Mouse (Mus musculus): ENCODE results near the gene Msmp. TPM values are rescaled to one million over a fixed set of nuclear protein-coding genes. Genes with fewer than 3 reads are reported as not detected.
A peak's percentile ranks its signal among the peaks of the same experiment; 100 is the strongest.

Gene Msmp
- polyA plus RNA-seq, 1 experiment from 2014 or later = 1.1 TPM

GRCm38 (mm10) chr4:43561436-43561996, 22.8 kb downstream of the Msmp start:
- Histone ChIP-seq H3K36me3 (ENCODE audit: control insufficient read depth, insufficient read depth, low read length) (0 out of 2 replicates have a peak, but pooled peaks cover 2% of the 10 kb centered on the region), H3K9ac (ENCODE audit: low read depth, low read length) (peak overlapping the region; percentile 95), H3K4me3 (ENCODE audit: low read depth, low read length) (peak overlapping the region; percentile 76), H3K4me1 (replicated peaks; ENCODE audit: control insufficient read depth, insufficient read depth, low read length) (peaks cover 24% of the 10 kb centered on the region), H3K27me3 (ENCODE audit: control insufficient read depth, insufficient read depth, low read length) (no peaks in the 10 kb centered on the region), H3K4me2 (replicated peaks; ENCODE audit: low read depth, low read length) (peak overlapping the region; percentile 72), H3K9me3 (ENCODE audit: control insufficient read depth, low read length) (no peaks in the 10 kb centered on the region), H3K27ac (ENCODE audit: low read depth, low read length) (peak overlapping the region; percentile 95)
- 4% methylated on average over 16 of the region's 16 CpGs for WGBS
- ATAC-seq (ENCODE audit: low FRiP score) = peak; percentile 23
- no peak for DNase-seq (ENCODE audit: low spot score)

GRCm38 (mm10) chr4:43560976-43561375, 23.3 kb downstream of the Msmp start:
- WGBS = 49% methylated on average over 2 of the region's 2 CpGs
- no peaks in the 10 kb centered on the region for H3K9me3 ChIP-seq (ENCODE audit: control insufficient read depth, low read length)
- H3K4me1 ChIP-seq (replicated peaks; ENCODE audit: control insufficient read depth, insufficient read depth, low read length) = peaks cover 24% of the 10 kb centered on the region

DNA sequence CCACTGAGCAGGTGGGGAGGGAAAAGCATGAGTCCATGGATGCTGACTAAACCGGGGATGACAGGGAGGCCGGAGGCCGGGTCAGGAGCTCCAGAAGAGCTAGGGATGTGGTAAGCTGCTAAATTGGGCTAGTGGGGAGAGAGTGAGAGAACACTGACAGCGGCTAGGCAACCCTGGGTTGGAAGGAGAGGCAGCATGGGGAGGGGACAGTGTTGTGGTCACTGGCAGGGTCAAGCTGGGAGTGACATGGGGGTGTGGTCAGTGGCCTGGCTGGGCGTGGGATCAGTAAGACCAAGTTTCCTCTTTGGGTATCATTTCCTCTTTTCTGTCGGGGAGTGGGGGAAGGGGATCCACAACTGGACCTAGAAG, 24.1 kb downstream of the Msmp start:
- peaks cover 24% of the 10 kb centered on the region for H3K4me1 ChIP-seq (replicated peaks; ENCODE audit: control insufficient read depth, insufficient read depth, low read length)
- H3K27me3 ChIP-seq (ENCODE audit: control insufficient read depth, insufficient read depth, low read length) = no peaks in the 10 kb centered on the region
- WGBS = 31% methylated on average over 6 of the region's 6 CpGs
- ATAC-seq (ENCODE audit: low FRiP score) (no peak), DNase-seq (ENCODE audit: low spot score) (no peak)
- H3K36me3 ChIP-seq (ENCODE audit: control insufficient read depth, insufficient read depth, low read length) = peaks cover 2% of the 10 kb centered on the region; the same call in 1 of the 2 replicates
- peak overlapping the region; percentile 72 for H3K4me2 ChIP-seq (replicated peaks; ENCODE audit: low read depth, low read length)
- no peaks in the 10 kb centered on the region for H3K9me3 ChIP-seq (ENCODE audit: control insufficient read depth, low read length)
- no peak overlapping the region for H3K4me3 ChIP-seq (ENCODE audit: low read depth, low read length)
- peak overlapping the region; percentile 16; the same call in 1 of the 2 replicates for H3K9ac ChIP-seq (ENCODE audit: low read depth, low read length)
- H3K27ac ChIP-seq (ENCODE audit: low read depth, low read length) = no peak overlapping the region

More at GRCm38 (mm10) chr4:43560976-43561375, 23.3 kb downstream of the Msmp start:
- no peak overlapping the region for H3K27ac ChIP-seq (ENCODE audit: low read depth, low read length)
- ATAC-seq (ENCODE audit: low FRiP score) (no peak), DNase-seq (ENCODE audit: low spot score) (no peak)
- no peaks in the 10 kb centered on the region for H3K27me3 ChIP-seq (ENCODE audit: control insufficient read depth, insufficient read depth, low read length)
- H3K36me3 ChIP-seq (ENCODE audit: control insufficient read depth, insufficient read depth, low read length) = no peaks in the 10 kb centered on the region
- H3K4me2 ChIP-seq (replicated peaks; ENCODE audit: low read depth, low read length) = peak overlapping the region; percentile 72
- H3K9ac ChIP-seq (ENCODE audit: low read depth, low read length) = peak overlapping the region; percentile 95
- H3K4me3 ChIP-seq (ENCODE audit: low read depth, low read length) = peak overlapping the region; percentile 76

GRCm38 (mm10) chr4:43559519-43560242, 24.6 kb downstream of the Msmp start:
- H3K27ac ChIP-seq (ENCODE audit: low read depth, low read length) = no peak overlapping the region
- H3K27me3 ChIP-seq (ENCODE audit: control insufficient read depth, insufficient read depth, low read length) = no peaks in the 10 kb centered on the region
- no peak for DNase-seq (ENCODE audit: low spot score)
- peaks cover 24% of the 10 kb centered on the region for H3K4me1 ChIP-seq (replicated peaks; ENCODE audit: control insufficient read depth, insufficient read depth, low read length)
- 80% methylated on average over 13 of the region's 13 CpGs for WGBS
- H3K9me3 ChIP-seq (ENCODE audit: control insufficient read depth, low read length) = no peaks in the 10 kb centered on the region
- peaks cover 6% of the 10 kb centered on the region; the same call in 1 of the 2 replicates for H3K36me3 ChIP-seq (ENCODE audit: control insufficient read depth, insufficient read depth, low read length)
- no peak overlapping the region; the same call in 1 of the 2 replicates for H3K4me3 ChIP-seq (ENCODE audit: low read depth, low read length)
- ATAC-seq (ENCODE audit: low FRiP score) = no peak
- H3K9ac ChIP-seq (ENCODE audit: low read depth, low read length) = no peak overlapping the region; the same call in 1 of the 2 replicates
- H3K4me2 ChIP-seq (replicated peaks; ENCODE audit: low read depth, low read length) = peak overlapping the region; percentile 11; the same call in 1 of the 2 replicates

DNA sequence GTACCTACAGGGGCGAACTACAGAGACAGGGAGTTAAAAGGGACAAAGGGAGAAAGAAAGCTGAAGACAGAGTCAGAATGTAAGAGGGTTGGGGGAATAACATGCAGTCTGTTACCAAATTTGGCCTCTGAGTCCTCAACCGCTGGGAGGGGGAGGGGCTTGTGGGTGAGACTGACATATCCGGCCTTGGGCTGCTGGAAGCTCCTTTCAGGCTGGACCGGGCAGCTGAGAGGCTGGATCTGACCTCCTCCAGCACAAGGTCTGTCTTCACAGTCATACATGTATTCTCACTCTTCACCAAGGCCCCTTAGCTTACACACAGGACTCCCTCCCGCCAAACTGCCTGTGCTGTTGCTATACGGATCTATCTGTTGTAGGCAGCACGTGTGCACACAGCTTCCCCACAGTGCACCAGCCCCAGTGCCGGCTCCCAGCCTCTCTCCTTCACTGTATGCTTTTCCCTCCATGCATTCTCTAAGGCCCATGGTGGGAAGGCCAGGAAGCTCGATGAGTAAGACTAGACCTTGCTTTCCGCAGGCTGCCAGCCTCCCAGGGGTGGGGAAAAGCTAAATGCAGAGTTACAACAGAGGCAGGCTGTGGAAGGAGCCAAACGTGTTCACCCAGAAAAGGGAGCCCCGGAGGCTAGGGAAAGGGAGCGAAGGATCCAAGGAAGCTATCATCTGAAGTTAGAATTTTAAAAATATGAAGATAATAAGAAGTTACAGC, 25.5 kb downstream of the Msmp start:
- H3K4me1 ChIP-seq (replicated peaks; ENCODE audit: control insufficient read depth, insufficient read depth, low read length) = peaks cover 24% of the 10 kb centered on the region
- DNase-seq (ENCODE audit: low spot score) (peak; percentile 61), ATAC-seq (ENCODE audit: low FRiP score) (no peak)
- no peaks in the 10 kb centered on the region for H3K9me3 ChIP-seq (ENCODE audit: control insufficient read depth, low read length)
- peak overlapping the region; percentile 8; the same call in 1 of the 2 replicates for H3K4me3 ChIP-seq (ENCODE audit: low read depth, low read length)
- peak overlapping the region; percentile 53; the same call in 1 of the 2 replicates for H3K27ac ChIP-seq (ENCODE audit: low read depth, low read length)
- WGBS = 20% methylated on average over 13 of the region's 13 CpGs
- H3K27me3 ChIP-seq (ENCODE audit: control insufficient read depth, insufficient read depth, low read length) = no peaks in the 10 kb centered on the region
- H3K9ac ChIP-seq (ENCODE audit: low read depth, low read length) = 0 out of 2 replicates have a peak overlapping the region, but pooled peaks have one; percentile 4
- peak overlapping the region; percentile 27 for H3K4me2 ChIP-seq (replicated peaks; ENCODE audit: low read depth, low read length)
- H3K36me3 ChIP-seq (ENCODE audit: control insufficient read depth, insufficient read depth, low read length) = peaks cover 7% of the 10 kb centered on the region; the same call in 1 of the 2 replicates

GRCm38 (mm10) chr4:43558028-43558630, 26.2 kb downstream of the Msmp start:
- DNase-seq (ENCODE audit: low spot score) = no peak
- Histone ChIP-seq H3K4me3 (ENCODE audit: low read depth, low read length) (no peak overlapping the region), H3K36me3 (ENCODE audit: control insufficient read depth, insufficient read depth, low read length) (peaks cover 11% of the 10 kb centered on the region), H3K27me3 (ENCODE audit: control insufficient read depth, insufficient read depth, low read length) (no peaks in the 10 kb centered on the region), H3K4me2 (replicated peaks; ENCODE audit: low read depth, low read length) (peak overlapping the region; percentile 27), H3K9ac (ENCODE audit: low read depth, low read length) (0 out of 2 replicates have a peak overlapping the region, but pooled peaks have one; percentile 4), H3K27ac (ENCODE audit: low read depth, low read length) (0 out of 2 replicates have a peak overlapping the region, but pooled peaks have one; percentile 53), H3K4me1 (replicated peaks; ENCODE audit: control insufficient read depth, insufficient read depth, low read length) (peaks cover 22% of the 10 kb centered on the region), H3K9me3 (ENCODE audit: control insufficient read depth, low read length) (no peaks in the 10 kb centered on the region)
- WGBS = 45% methylated on average over 5 of the region's 5 CpGs
- ATAC-seq (ENCODE audit: low FRiP score) = no peak

DNA sequence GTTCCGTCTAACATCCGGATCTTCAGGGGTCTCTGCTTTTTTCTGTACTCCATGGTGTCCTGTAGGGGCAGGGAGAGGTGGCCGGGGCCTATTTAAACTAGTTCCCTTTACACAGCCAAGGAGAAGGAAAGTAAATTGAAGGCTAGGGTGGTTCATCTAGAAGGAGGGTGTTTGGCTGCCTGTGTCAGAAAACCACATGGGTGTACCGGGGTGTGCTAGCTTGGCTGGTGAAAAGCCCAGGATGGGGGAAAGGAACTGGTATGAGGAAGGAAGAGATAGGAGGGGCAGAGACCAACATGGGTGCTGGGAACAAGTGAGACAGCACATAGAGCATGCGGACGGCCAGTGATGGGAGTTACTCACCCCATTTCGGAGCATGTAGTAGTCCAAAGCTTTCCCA, 28.4 kb downstream of the Msmp start:
- H3K4me1 ChIP-seq (replicated peaks; ENCODE audit: control insufficient read depth, insufficient read depth, low read length) = peaks cover 19% of the 10 kb centered on the region
- H3K9me3 ChIP-seq (ENCODE audit: control insufficient read depth, low read length) = no peaks in the 10 kb centered on the region; the same call in 1 of the 2 replicates
- H3K27me3 ChIP-seq (ENCODE audit: control insufficient read depth, insufficient read depth, low read length) = no peaks in the 10 kb centered on the region
- no peak overlapping the region for H3K4me3 ChIP-seq (ENCODE audit: low read depth, low read length)
- H3K36me3 ChIP-seq (ENCODE audit: control insufficient read depth, insufficient read depth, low read length) = peaks cover 21% of the 10 kb centered on the region
- DNase-seq (ENCODE audit: low spot score) (no peak), ATAC-seq (ENCODE audit: low FRiP score) (no peak)
- no peak overlapping the region for H3K4me2 ChIP-seq (replicated peaks; ENCODE audit: low read depth, low read length)
- H3K27ac ChIP-seq (ENCODE audit: low read depth, low read length) = no peak overlapping the region
- 94% methylated on average over 7 of the region's 7 CpGs for WGBS
- H3K9ac ChIP-seq (ENCODE audit: low read depth, low read length) = no peak overlapping the region

DNA sequence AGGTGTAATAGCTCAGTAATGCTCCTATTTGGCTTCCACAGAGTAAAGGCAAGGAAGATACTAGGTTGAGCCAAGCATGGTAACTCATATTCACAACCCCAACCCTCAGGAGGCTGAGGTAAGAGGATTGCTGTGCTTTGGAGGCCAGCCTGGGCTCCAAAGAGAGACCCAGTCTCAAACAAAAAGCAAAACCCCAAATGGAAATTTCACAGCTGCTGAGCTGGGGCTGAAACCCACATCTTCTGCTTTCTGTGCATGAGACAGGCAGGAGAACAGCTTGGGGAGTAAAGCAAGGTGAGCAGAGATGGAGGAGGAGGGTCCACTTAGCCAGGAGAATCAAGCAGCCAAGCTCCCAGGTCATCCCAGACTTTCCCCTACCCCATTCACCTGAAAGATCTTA, 30.4 kb downstream of the Msmp start:
- Histone ChIP-seq H3K4me3 (ENCODE audit: low read depth, low read length) (no peak overlapping the region), H3K9ac (ENCODE audit: low read depth, low read length) (no peak overlapping the region), H3K36me3 (ENCODE audit: control insufficient read depth, insufficient read depth, low read length) (peaks cover 24% of the 10 kb centered on the region), H3K27ac (ENCODE audit: low read depth, low read length) (no peak overlapping the region), H3K4me1 (replicated peaks; ENCODE audit: control insufficient read depth, insufficient read depth, low read length) (peaks cover 7% of the 10 kb centered on the region; the same call in 1 of the 2 replicates), H3K9me3 (ENCODE audit: control insufficient read depth, low read length) (no peaks in the 10 kb centered on the region; the same call in 1 of the 2 replicates), H3K4me2 (replicated peaks; ENCODE audit: low read depth, low read length) (no peak overlapping the region), H3K27me3 (ENCODE audit: control insufficient read depth, insufficient read depth, low read length) (no peaks in the 10 kb centered on the region)
- no peak for ATAC-seq (ENCODE audit: low FRiP score)
- DNase-seq (ENCODE audit: low spot score) = no peak

Data from hindbrain, embryonic 11.5 days (tissue).